Mouse (Mus musculus) forebrain, embryonic 10.5 days (tissue): ENCODE measurements at regions not wholly inside any gene's neighbourhood (a gene's known extent, or its start where the extent isn't known, plus 50 kb on each side); places are given as distances from the start of the nearest gene placed in this dataset.
A peak's percentile ranks its signal among the peaks of the same experiment; 100 is the strongest.

Experiments
- DNase-seq: peaks from one replicate; pipeline ENCODE4 v3.0.0-alpha.2; 2017; ENCODE audit warnings: low spot score; ENCODE audit errors: extremely low spot score
- H3K27ac ChIP-seq: fragments of 300-500 bp; sonication (generic); 2 replicates; pipeline ENCODE4 v1.5.1; 2016; ENCODE audit warnings: mild to moderate bottlenecking
- H3K27me3 ChIP-seq: fragments of 300-500 bp; sonication (generic); 2 replicates; pipeline ENCODE4 v1.6.1; 2016; ENCODE audit warnings: mild to moderate bottlenecking; ENCODE audit not compliant: poor library complexity, severe bottlenecking
- H3K36me3 ChIP-seq: fragments of 300-500 bp; sonication (generic); replicated peaks from 2 replicates; pipeline ENCODE4 v1.6.1; 2016; ENCODE audit warnings: mild to moderate bottlenecking, moderate library complexity
- H3K4me1 ChIP-seq: fragments of 300-500 bp; sonication (generic); 2 replicates; pipeline ENCODE4 v1.6.1; 2016
- H3K4me3 ChIP-seq: fragments of 300-500 bp; sonication (generic); 2 replicates; pipeline ENCODE4 v1.5.1; 2016; ENCODE audit warnings: mild to moderate bottlenecking, moderate library complexity
- H3K9me3 ChIP-seq: fragments of 300-500 bp; sonication (generic); 2 replicates; pipeline ENCODE4 v1.6.1; 2016; ENCODE audit warnings: mild to moderate bottlenecking, moderate library complexity
- WGBS: fragments of 180-500 bp; shearing (Covaris S2); methylation state at CpG from one replicate; pipeline ENCODE4 v1.1.7; 2016; 5-methylcytosine and 5-hydroxymethylcytosine counted together

- Histone ChIP-seq H3K27ac (no peak overlapping the region), H3K9me3 (no peaks in the 10 kb centered on the region), H3K27me3 (no peaks in the 10 kb centered on the region), H3K36me3 (no peaks in the 10 kb centered on the region), H3K4me1 (peaks cover 24% of the 10 kb centered on the region), H3K4me3 (no peak overlapping the region)
- DNase-seq, result no peak
- WGBS, result 85% methylated on average over 7 of the region's 7 CpGs
Observed at GRCm38 (mm10) chr2:84185016-84185330, 194.6 kb downstream of the Gm13691 start.

GRCm38 (mm10) chr2:84186126-84186701 lies 195.9 kb downstream of the Gm13691 start:
- H3K9me3 ChIP-seq, result no peaks in the 10 kb centered on the region
- H3K27me3 ChIP-seq, result no peaks in the 10 kb centered on the region
- H3K27ac ChIP-seq, result no peak overlapping the region
- peak; percentile 17 for DNase-seq
- no peaks in the 10 kb centered on the region for H3K36me3 ChIP-seq
- peaks cover 24% of the 10 kb centered on the region for H3K4me1 ChIP-seq
- 61% methylated on average over 9 of the region's 9 CpGs for WGBS
- no peak overlapping the region for H3K4me3 ChIP-seq

- no peaks in the 10 kb centered on the region for H3K9me3 ChIP-seq
- H3K27me3 ChIP-seq, result no peaks in the 10 kb centered on the region
- H3K4me1 ChIP-seq, result peaks cover 24% of the 10 kb centered on the region
- WGBS, result 94% methylated on average over 4 of the region's 4 CpGs
- H3K36me3 ChIP-seq, result no peaks in the 10 kb centered on the region
- no peak for DNase-seq
- H3K4me3 ChIP-seq, result no peak overlapping the region
- no peak overlapping the region for H3K27ac ChIP-seq
Observed at GRCm38 (mm10) chr2:84187456-84187855, 197.1 kb downstream of the Gm13691 start.

- H3K9me3 ChIP-seq, result no peaks in the 10 kb centered on the region
- no peaks in the 10 kb centered on the region for H3K36me3 ChIP-seq
- DNase-seq, result no peak
- no peaks in the 10 kb centered on the region for H3K27me3 ChIP-seq
- H3K27ac ChIP-seq, result no peak overlapping the region
- H3K4me3 ChIP-seq, result no peak overlapping the region
- WGBS, result 94% methylated on average over 3 of the region's 3 CpGs
- peaks cover 14% of the 10 kb centered on the region for H3K4me1 ChIP-seq
Observed at GRCm38 (mm10) chr2:84189302-84189701, 198.9 kb downstream of the Gm13691 start.

DNA sequence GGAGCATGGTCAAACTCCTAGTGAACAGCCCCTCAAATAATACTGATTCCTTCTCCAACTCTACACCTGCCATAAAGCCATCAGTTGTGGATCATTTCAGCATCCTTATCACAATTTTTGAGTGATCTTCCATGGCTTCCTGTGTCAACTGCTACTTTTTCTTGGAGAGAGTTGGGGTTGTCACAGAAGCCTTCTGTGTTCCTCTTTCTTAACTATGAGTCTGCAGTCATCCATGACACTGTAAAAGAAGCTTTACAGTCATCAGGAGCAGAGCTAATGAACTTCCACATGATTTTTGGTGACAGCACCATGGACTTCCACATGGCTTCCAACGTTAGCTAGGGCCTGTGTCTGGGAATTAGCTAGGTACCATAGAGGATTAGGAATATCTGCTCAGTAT lies 208.1 kb downstream of the Calcrl start:
- Histone ChIP-seq H3K4me1 (no peaks in the 10 kb centered on the region), H3K27ac (no peak overlapping the region), H3K27me3 (no peaks in the 10 kb centered on the region), H3K9me3 (no peaks in the 10 kb centered on the region), H3K4me3 (no peak overlapping the region), H3K36me3 (no peaks in the 10 kb centered on the region)
- 87% methylated on average over 1 of the region's 1 CpGs for WGBS
- no peak for DNase-seq

DNA sequence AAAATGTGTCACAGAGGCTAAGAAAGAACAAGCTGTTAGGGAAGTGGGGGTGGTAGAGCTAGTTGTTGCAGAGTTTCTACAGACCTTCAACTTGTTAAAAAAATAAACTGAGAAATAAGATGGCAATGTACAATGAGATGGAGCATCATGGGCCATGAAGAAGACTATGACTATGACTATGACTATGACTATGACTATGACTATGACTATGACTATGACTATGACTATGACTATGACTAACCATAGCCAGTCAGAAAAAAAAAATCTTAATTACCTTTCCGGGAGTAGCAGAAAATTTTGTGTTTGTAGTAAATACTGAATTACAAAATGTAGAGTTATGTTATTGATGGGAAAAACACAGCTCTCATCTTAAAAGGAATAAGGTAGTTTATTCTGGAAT lies 203.2 kb downstream of the Calcrl start:
- no peak for DNase-seq
- no peaks in the 10 kb centered on the region for H3K36me3 ChIP-seq
- H3K9me3 ChIP-seq, result no peaks in the 10 kb centered on the region
- H3K27me3 ChIP-seq, result no peaks in the 10 kb centered on the region
- H3K27ac ChIP-seq, result no peak overlapping the region
- H3K4me3 ChIP-seq, result no peak overlapping the region
- no peaks in the 10 kb centered on the region for H3K4me1 ChIP-seq
- 84% methylated on average over 1 of the region's 1 CpGs for WGBS

GRCm38 (mm10) chr2:84229777-84230176 lies 195.4 kb downstream of the Calcrl start:
- DNase-seq, result no peak

GRCm38 (mm10) chr2:84235641-84236040 lies 189.6 kb downstream of the Calcrl start:
- no peak for DNase-seq
- Histone ChIP-seq H3K36me3 (no peaks in the 10 kb centered on the region), H3K4me3 (no peak overlapping the region), H3K27ac (no peak overlapping the region), H3K4me1 (no peaks in the 10 kb centered on the region), H3K9me3 (no peaks in the 10 kb centered on the region; the same call in 1 of the 2 replicates), H3K27me3 (no peaks in the 10 kb centered on the region)
- 78% methylated on average over 4 of the region's 4 CpGs for WGBS

More at GRCm38 (mm10) chr2:84229777-84230176, 195.4 kb downstream of the Calcrl start:
- Histone ChIP-seq H3K4me1 (no peaks in the 10 kb centered on the region), H3K36me3 (no peaks in the 10 kb centered on the region), H3K27ac (no peak overlapping the region), H3K4me3 (no peak overlapping the region), H3K9me3 (no peaks in the 10 kb centered on the region), H3K27me3 (no peaks in the 10 kb centered on the region)
- WGBS, result 80% methylated on average over 3 of the region's 3 CpGs

- no peaks in the 10 kb centered on the region for H3K36me3 ChIP-seq
- no peaks in the 10 kb centered on the region; the same call in 1 of the 2 replicates for H3K9me3 ChIP-seq
- WGBS, result 60% methylated on average over 4 of the region's 4 CpGs
- no peak overlapping the region for H3K27ac ChIP-seq
- no peak overlapping the region for H3K4me3 ChIP-seq
- peaks cover 9% of the 10 kb centered on the region; the same call in 1 of the 2 replicates for H3K4me1 ChIP-seq
- DNase-seq, result no peak
- H3K27me3 ChIP-seq, result no peaks in the 10 kb centered on the region
Observed at GRCm38 (mm10) chr2:84241244-84241643, 184.0 kb downstream of the Calcrl start.

GRCm38 (mm10) chr2:84241986-84242385 lies 183.2 kb downstream of the Calcrl start:
- no peaks in the 10 kb centered on the region; the same call in 1 of the 2 replicates for H3K9me3 ChIP-seq
- no peaks in the 10 kb centered on the region for H3K36me3 ChIP-seq
- no peaks in the 10 kb centered on the region for H3K27me3 ChIP-seq
- no peak for DNase-seq
- peaks cover 9% of the 10 kb centered on the region; the same call in 1 of the 2 replicates for H3K4me1 ChIP-seq
- 80% methylated on average over 1 of the region's 1 CpGs for WGBS
- H3K27ac ChIP-seq, result no peak overlapping the region
- H3K4me3 ChIP-seq, result no peak overlapping the region

GRCm38 (mm10) chr2:84245900-84246299 lies 179.3 kb downstream of the Calcrl start:
- peaks cover 9% of the 10 kb centered on the region; the same call in 1 of the 2 replicates for H3K4me1 ChIP-seq
- DNase-seq, result no peak
- no peaks in the 10 kb centered on the region for H3K9me3 ChIP-seq
- no peak overlapping the region for H3K27ac ChIP-seq
- 91% methylated on average over 2 of the region's 2 CpGs for WGBS
- H3K36me3 ChIP-seq, result no peaks in the 10 kb centered on the region
- no peaks in the 10 kb centered on the region for H3K27me3 ChIP-seq
- no peak overlapping the region for H3K4me3 ChIP-seq

DNA sequence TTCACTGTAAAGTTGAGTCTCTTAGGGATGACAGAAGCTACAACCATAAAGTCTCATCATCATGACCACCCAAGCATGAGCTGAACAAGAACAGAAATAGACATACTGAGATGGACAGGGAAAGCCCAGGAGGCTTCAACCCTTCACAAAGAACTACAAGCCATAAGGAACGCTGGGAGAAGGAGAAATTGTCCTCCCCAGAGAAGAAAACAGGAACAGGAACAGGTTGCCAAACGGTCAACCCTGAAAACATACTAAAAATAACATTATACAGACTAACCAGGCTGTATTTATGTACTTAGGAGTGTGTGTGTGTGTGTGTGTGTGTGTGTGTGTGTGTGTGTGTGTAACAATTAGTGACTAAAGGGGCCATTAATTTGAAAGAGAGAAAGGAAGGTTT lies 178.6 kb downstream of the Calcrl start:
- no peak for DNase-seq
- Histone ChIP-seq H3K4me1 (0 out of 2 replicates have a peak, but pooled peaks cover 6% of the 10 kb centered on the region), H3K27me3 (no peaks in the 10 kb centered on the region), H3K4me3 (no peak overlapping the region), H3K36me3 (no peaks in the 10 kb centered on the region), H3K9me3 (no peaks in the 10 kb centered on the region), H3K27ac (no peak overlapping the region)
- WGBS, result 82% methylated on average over 2 of the region's 2 CpGs

DNA sequence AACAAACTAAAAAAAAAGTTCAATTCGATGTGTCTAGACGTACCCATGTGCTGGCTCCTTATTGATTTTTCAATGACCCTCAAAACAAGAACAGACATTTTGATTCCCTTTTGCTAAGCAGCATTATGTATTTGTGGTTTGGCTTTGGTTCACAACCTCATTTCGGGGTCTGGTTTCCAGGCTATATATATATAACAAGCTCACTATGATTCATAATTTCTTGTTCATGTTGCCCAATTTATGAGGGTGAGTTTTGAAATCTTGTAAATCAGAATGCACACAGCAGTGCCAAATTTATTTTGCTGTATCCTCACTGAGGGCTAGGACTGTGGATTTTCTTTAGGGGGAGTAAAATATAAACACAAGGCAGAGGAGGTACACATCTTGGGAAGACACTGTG lies 177.0 kb downstream of the Calcrl start:
- no peak for DNase-seq
- Histone ChIP-seq H3K36me3 (no peaks in the 10 kb centered on the region), H3K27ac (no peak overlapping the region), H3K9me3 (no peaks in the 10 kb centered on the region), H3K4me3 (no peak overlapping the region), H3K27me3 (no peaks in the 10 kb centered on the region), H3K4me1 (no peaks in the 10 kb centered on the region)
- 91% methylated on average over 3 of the region's 3 CpGs for WGBS

DNA sequence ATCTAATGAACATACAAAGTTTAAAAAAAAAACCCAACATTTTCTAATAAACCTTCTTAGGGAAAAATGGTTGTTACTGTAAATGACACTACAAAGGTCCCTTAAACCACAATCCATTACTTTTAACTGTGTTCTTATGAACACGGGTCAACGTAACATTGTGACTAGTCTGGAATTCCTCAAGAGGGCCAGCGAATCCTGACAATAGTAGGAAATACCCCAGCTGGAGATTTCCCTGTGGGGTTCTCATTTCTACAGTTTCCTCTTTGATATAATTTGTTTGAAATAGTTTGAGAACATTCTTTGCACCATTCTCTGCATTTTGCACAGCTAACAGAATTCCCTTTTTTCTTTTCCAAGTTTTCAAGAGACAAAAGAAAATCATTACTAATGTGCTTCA lies 175.3 kb downstream of the Calcrl start:
- no peaks in the 10 kb centered on the region for H3K4me1 ChIP-seq
- 71% methylated on average over 3 of the region's 3 CpGs for WGBS
- no peak overlapping the region for H3K27ac ChIP-seq
- DNase-seq, result no peak
- H3K9me3 ChIP-seq, result no peaks in the 10 kb centered on the region
- H3K4me3 ChIP-seq, result no peak overlapping the region
- no peaks in the 10 kb centered on the region for H3K27me3 ChIP-seq
- H3K36me3 ChIP-seq, result no peaks in the 10 kb centered on the region
